Mouse (Mus musculus) central nervous system, embryonic 14 days (tissue): ENCODE measurements around the gene Rps15a. TPM values are rescaled to one million over a fixed set of nuclear protein-coding genes. Genes with fewer than 3 reads are reported as not detected.

Experiments used
- polyA plus RNA-seq: library from polyadenylated mRNA; depleted of rRNA; stranded (reverse); fragments of >200 nt; gene quantifications from 2 replicates; pipeline ENCODE4 v1.2.3, GENCODE M21; 2012; rRNA removed

Rps15a gene
- polyA plus RNA-seq = 3,497 and 3,571 TPM in 2 replicates

GRCm38 (mm10) chr7:118115877-118116568 lies at the start of gene Rps15a:
Gene Rps15a, minus strand, starts transcription at chr7:118116188.

GRCm38 (mm10) chr7:118129430-118130041 lies 13.5 kb upstream of the Rps15a start, which contains the start of gene Arl6ip1:
Gene Arl6ip1, minus strand, starts transcription at chr7:118129662.

Other genes with a start within 250 kb of the Rps15a start
- gene Arl6ip1, start 13.5 kb upstream of the Rps15a start, polyA plus RNA-seq = 274 and 277 TPM in 2 replicates
- 49.2 and 49.7 TPM in 2 replicates for gene Smg1, start 127.5 kb upstream of the Rps15a start, polyA plus RNA-seq